Mouse (Mus musculus) urinary bladder, adult 2 months (tissue): ENCODE measurements around the gene Etv4. TPM values are rescaled to one million over a fixed set of nuclear protein-coding genes. Genes with fewer than 3 reads are reported as not detected.

ENCODE experiments used
- polyA plus RNA-seq: library from polyadenylated mRNA; depleted of rRNA; stranded (reverse); fragments of >200 nt; gene quantifications from 2 replicates; pipeline ENCODE4 v1.2.3, GENCODE M21; 2012; rRNA removed

Etv4 gene
- polyA plus RNA-seq, 1 experiment = 0.65 TPM

Other genes starting within 250 kb of the Etv4 start
- gene Brca1, start 233.4 kb downstream of the Etv4 start, polyA plus RNA-seq = 0.43 and 0.59 TPM in 2 replicates
- 85.6 and 91.1 TPM in 2 replicates for gene Nbr1, start 233.2 kb downstream of the Etv4 start, polyA plus RNA-seq
- 31.8 and 34.3 TPM in 2 replicates for gene Tmem106a, start 203.1 kb downstream of the Etv4 start, polyA plus RNA-seq
- gene Gm11634, start 186.1 kb downstream of the Etv4 start, polyA plus RNA-seq = not detected in 2 replicates
- gene Rdm1, start 158.2 kb downstream of the Etv4 start, polyA plus RNA-seq = 34.4 and 37.5 TPM in 2 replicates
- gene Arl4d, start 119.8 kb downstream of the Etv4 start, polyA plus RNA-seq = 41.9 and 52.2 TPM in 2 replicates
- gene Dhx8, start 52.5 kb downstream of the Etv4 start, polyA plus RNA-seq = 14.7 and 15.4 TPM in 2 replicates
- gene Meox1, start 109.0 kb upstream of the Etv4 start, polyA plus RNA-seq = 2.8 and 2.9 TPM in 2 replicates
- 0.03 TPM in 1 of 2 replicates, not detected in the other for gene Sost, start 181.6 kb upstream of the Etv4 start, polyA plus RNA-seq
- gene Cfap97d1, start 198.9 kb upstream of the Etv4 start, polyA plus RNA-seq = not detected in 2 replicates
- 55.8 and 62.7 TPM in 2 replicates for gene Dusp3, start 201.6 kb upstream of the Etv4 start, polyA plus RNA-seq
- 1.2 and 1.4 TPM in 2 replicates for gene Mpp3, start 243.1 kb upstream of the Etv4 start, polyA plus RNA-seq